Mouse (Mus musculus) bone marrow, adult 2 months (tissue): ENCODE results near the gene Atg4b. TPM values are rescaled to one million over a fixed set of nuclear protein-coding genes. Genes with fewer than 3 reads are reported as not detected.
"Not testable (repeated sequence)": the region's sequence is repeated elsewhere in the genome, so short reads cannot be mapped to it uniquely, and the experiment has no call there.

Experiments
- H3K27ac ChIP-seq: fragments of 200-500 bp; 2 replicates; pipeline ENCODE4 v1.5.1; 2012; ENCODE audit warnings: low read depth, mild to moderate bottlenecking, control low read depth, inconsistent platforms, low read length; ENCODE audit not compliant: control insufficient read depth, poor library complexity, insufficient read depth
- H3K4me1 ChIP-seq: fragments of 200-500 bp; 2 replicates; pipeline ENCODE4 v1.6.1; 2011; ENCODE audit warnings: low read length; ENCODE audit not compliant: control insufficient read depth, insufficient read depth
- H3K4me3 ChIP-seq: fragments of 200-500 bp; replicated peaks from 2 replicates; pipeline ENCODE3; 2011; ENCODE audit warnings: mild to moderate bottlenecking, low read depth, low read length, control low read depth; ENCODE audit not compliant: control insufficient read depth
- CTCF ChIP-seq: fragments of 200-500 bp; IDR thresholded peaks from 2 replicates; pipeline ENCODE4 v1.5.1; 2011; ENCODE audit warnings: low read length, control low read depth; ENCODE audit not compliant: control insufficient read depth, insufficient read depth
- POLR2A ChIP-seq: fragments of 200-500 bp; IDR thresholded peaks from 2 replicates; pipeline ENCODE4 v1.6.1; 2011; ENCODE audit warnings: low read depth, mild to moderate bottlenecking, control low read depth, low read length, borderline replicate concordance; ENCODE audit not compliant: control insufficient read depth
- WGBS: fragments of 180-500 bp; shearing (Covaris S2); methylation state at CpG from one replicate; pipeline ENCODE4 v1.1.7; 2018; 5-methylcytosine and 5-hydroxymethylcytosine counted together
- polyA plus RNA-seq: library from polyadenylated mRNA; stranded (reverse); fragments of >200 nt; gene quantifications from 2 replicates; pipeline ENCODE4 v1.2.4, GENCODE M21; 2011; ENCODE audit warnings: low replicate concordance; ENCODE audit not compliant: missing spikeins, insufficient read depth, insufficient read length

Atg4b gene
- polyA plus RNA-seq, 1 experiment: 56.8 TPM

DNA sequence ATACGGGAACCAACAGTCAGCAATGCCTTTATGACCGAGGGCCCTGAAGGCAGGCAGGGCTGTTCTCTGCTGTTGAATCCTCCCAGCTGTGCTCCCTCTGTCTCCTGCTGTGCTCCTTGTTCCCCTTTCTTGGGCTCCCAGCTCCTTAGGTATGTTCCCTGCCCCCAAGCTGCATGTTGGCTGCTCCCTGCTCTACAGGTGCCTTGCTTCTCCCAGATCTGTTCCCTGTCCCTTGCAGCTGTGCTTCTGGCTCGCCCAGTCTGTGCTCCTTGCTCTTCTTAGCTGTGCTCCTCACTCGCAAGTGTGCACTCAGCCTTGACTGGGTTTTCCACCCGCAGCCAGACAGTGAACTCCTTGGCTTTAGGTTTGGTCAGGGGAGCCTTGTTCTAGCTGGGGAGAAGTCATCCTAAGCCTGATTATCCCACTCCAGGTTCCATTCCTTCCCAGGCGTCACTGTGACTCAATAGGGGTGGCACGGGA, 83.4 kb downstream of the Atg4b start:
- no peak overlapping the region for H3K27ac ChIP-seq
- no peak overlapping the region for H3K4me3 ChIP-seq
- WGBS: 87% methylated on average over 7 of the region's 7 CpGs
- no peaks in the 10 kb centered on the region for H3K4me1 ChIP-seq
- TF ChIP-seq CTCF: no peak
- no peak for TF ChIP-seq POLR2A

DNA sequence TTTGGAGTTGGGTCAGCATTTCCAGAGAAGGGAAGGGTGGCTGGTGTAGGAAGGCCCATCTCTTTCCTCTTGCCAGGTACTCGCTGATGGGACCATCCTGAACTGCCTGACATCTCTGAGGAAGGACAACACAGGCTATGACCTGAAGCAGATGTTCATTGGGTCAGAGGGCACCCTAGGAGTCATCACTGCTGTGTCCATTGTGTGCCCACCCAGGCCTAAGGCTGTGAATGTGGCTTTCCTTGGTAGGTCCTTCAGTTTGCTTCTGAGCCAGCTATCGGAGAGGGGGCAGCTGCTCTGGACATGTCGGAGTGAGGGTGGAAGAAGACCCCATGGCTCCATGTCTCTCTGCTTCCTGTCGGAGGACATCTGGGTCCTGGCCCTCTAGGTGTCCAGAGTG, 83.9 kb downstream of the Atg4b start:
- 92% methylated on average over 4 of the region's 4 CpGs for WGBS
- no peak for TF ChIP-seq POLR2A
- TF ChIP-seq CTCF: no peak
- Histone ChIP-seq H3K27ac (no peak overlapping the region), H3K4me3 (no peak overlapping the region), H3K4me1 (no peaks in the 10 kb centered on the region)

GRCm38 (mm10) chr1:93835876-93836531, 84.7 kb downstream of the Atg4b start:
- Histone ChIP-seq H3K4me1 (no peaks in the 10 kb centered on the region), H3K27ac (no peak overlapping the region), H3K4me3 (no peak overlapping the region)
- WGBS: 91% methylated on average over 6 of the region's 6 CpGs
- TF ChIP-seq POLR2A: no peak
- no peak for TF ChIP-seq CTCF

GRCm38 (mm10) chr1:93836532-93836913, 85.2 kb downstream of the Atg4b start:
- TF ChIP-seq POLR2A (no peak), CTCF (no peak)
- WGBS: 82% methylated on average over 2 of the region's 2 CpGs
- H3K4me3 ChIP-seq: no peak overlapping the region
- H3K27ac ChIP-seq: no peak overlapping the region
- H3K4me1 ChIP-seq: no peaks in the 10 kb centered on the region

GRCm38 (mm10) chr1:93837335-93837734, 86.0 kb downstream of the Atg4b start:
- H3K4me1 ChIP-seq: no peaks in the 10 kb centered on the region
- H3K27ac ChIP-seq: no peak overlapping the region
- TF ChIP-seq CTCF (no peak), POLR2A (no peak)
- WGBS: 92% methylated on average over 8 of the region's 8 CpGs
- H3K4me3 ChIP-seq: no peak overlapping the region

DNA sequence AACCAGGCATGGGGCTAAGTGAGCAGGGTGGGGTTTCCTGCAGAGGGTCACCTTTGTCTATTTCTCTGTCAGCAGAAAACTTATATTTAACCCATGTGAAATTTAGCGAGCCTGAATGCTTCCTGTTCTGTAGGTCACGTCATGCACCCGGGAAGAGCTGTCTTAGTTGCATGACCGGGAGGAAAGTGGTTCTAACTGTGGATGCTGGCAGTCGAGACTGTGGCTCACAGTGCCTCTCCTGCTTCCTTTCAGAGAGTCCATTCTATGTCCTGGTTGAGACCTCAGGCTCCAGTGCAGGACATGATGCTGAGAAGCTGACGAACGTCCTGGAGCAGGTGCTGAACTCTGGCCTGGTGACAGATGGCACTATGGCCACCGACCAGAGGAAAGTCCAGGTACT, 87.3 kb downstream of the Atg4b start:
- not testable (repeated sequence) for H3K4me3 ChIP-seq, H3K27ac ChIP-seq, H3K4me1 ChIP-seq
- WGBS: 89% methylated on average over 8 of the region's 8 CpGs

Other genes with a start within 250 kb of the Atg4b start
- 0.65 and 0.82 TPM in 2 replicates for gene Farp2, start 239.4 kb upstream of the Atg4b start, polyA plus RNA-seq
- 40.0 and 71.0 TPM in 2 replicates for gene Stk25, start 92.8 kb upstream of the Atg4b start, polyA plus RNA-seq
- gene Bok, start 65.8 kb upstream of the Atg4b start, polyA plus RNA-seq: 1.3 and 3.1 TPM in 2 replicates
- 4.2 and 13.0 TPM in 2 replicates for gene Thap4, start 3.4 kb downstream of the Atg4b start, polyA plus RNA-seq
- gene Dtymk, start 50.4 kb downstream of the Atg4b start, polyA plus RNA-seq: 122 and 128 TPM in 2 replicates
- 12.0 and 17.7 TPM in 2 replicates for gene Ing5, start 52.5 kb downstream of the Atg4b start, polyA plus RNA-seq
- 8.8 and 23.7 TPM in 2 replicates for gene D2hgdh, start 73.4 kb downstream of the Atg4b start, polyA plus RNA-seq
- not detected in 2 replicates for gene Gal3st2, start 109.8 kb downstream of the Atg4b start, polyA plus RNA-seq
- not detected in 2 replicates for gene Gal3st2b, start 166.8 kb downstream of the Atg4b start, polyA plus RNA-seq
- gene Gal3st2c, start 239.0 kb downstream of the Atg4b start, polyA plus RNA-seq: 0.11 and 0.15 TPM in 2 replicates